Mouse (Mus musculus) kidney, embryonic 14.5 days (tissue): ENCODE measurements around the gene Kcnj15. TPM values are rescaled to one million over a fixed set of nuclear protein-coding genes. Genes with fewer than 3 reads are reported as not detected.

Experiments used
- ATAC-seq: fragments of 200-750 bp; cut with Nextera tagmentation; 2 replicates; pipeline ENCODE4 v1.8.0; 2017; ENCODE audit warnings: moderate number of reproducible peaks, mild to moderate bottlenecking, moderate TSS enrichment, moderate library complexity; ENCODE audit not compliant: low FRiP score, low TSS enrichment
- H3K27ac ChIP-seq: fragments of 300-500 bp; sonication (generic); 2 replicates; pipeline ENCODE4 v1.5.1; 2014; ENCODE audit warnings: low read depth, mild to moderate bottlenecking, low read length, moderate library complexity, mixed read lengths
- H3K27me3 ChIP-seq: fragments of 300-500 bp; sonication (generic); 2 replicates; pipeline ENCODE4 v1.6.1; 2014; ENCODE audit warnings: mild to moderate bottlenecking, low read length; ENCODE audit not compliant: control insufficient read depth, insufficient read depth
- H3K36me3 ChIP-seq: fragments of 300-500 bp; sonication (generic); 2 replicates; pipeline ENCODE4 v1.6.1; 2014; ENCODE audit warnings: low read length, mixed read lengths; ENCODE audit not compliant: control insufficient read depth, insufficient read depth
- H3K4me1 ChIP-seq: fragments of 300-500 bp; sonication (generic); 2 replicates; pipeline ENCODE4 v1.6.1; 2014; ENCODE audit warnings: low read length, mixed read lengths; ENCODE audit not compliant: control insufficient read depth, insufficient read depth
- H3K4me2 ChIP-seq: fragments of 300-500 bp; sonication (generic); replicated peaks from 2 replicates; pipeline ENCODE4 v1.6.1; 2014; ENCODE audit warnings: low read depth, mild to moderate bottlenecking, low read length
- H3K4me3 ChIP-seq: fragments of 300-500 bp; sonication (generic); 2 replicates; pipeline ENCODE4 v1.5.1; 2014; ENCODE audit warnings: mild to moderate bottlenecking, low read length
- H3K9ac ChIP-seq: fragments of 300-500 bp; sonication (generic); 2 replicates; pipeline ENCODE4 v1.6.1; 2014; ENCODE audit warnings: low read depth, mild to moderate bottlenecking, low read length, moderate library complexity
- H3K9me3 ChIP-seq: fragments of 300-500 bp; sonication (generic); 2 replicates; pipeline ENCODE4 v1.6.1; 2016; ENCODE audit warnings: low read length; ENCODE audit not compliant: control insufficient read depth
- WGBS: fragments of 180-500 bp; shearing (Covaris S2); extraction: QIAGEN DNeasy Blood & Tissue Kit; methylation state at CpG from one replicate; pipeline ENCODE4 v1.1.7; 2014; 5-methylcytosine and 5-hydroxymethylcytosine counted together
- polyA plus RNA-seq: library from polyadenylated mRNA; unstranded; fragments of >200 nt; fragmentation: Nextera tagmentation; extraction: Ambion mirVana; gene quantifications from 2 replicates; pipeline ENCODE4 v1.2.1, GENCODE M21; 2014

Gene Kcnj15
- polyA plus RNA-seq, 1 experiment from 2014 or later, result 1.3 TPM

DNA sequence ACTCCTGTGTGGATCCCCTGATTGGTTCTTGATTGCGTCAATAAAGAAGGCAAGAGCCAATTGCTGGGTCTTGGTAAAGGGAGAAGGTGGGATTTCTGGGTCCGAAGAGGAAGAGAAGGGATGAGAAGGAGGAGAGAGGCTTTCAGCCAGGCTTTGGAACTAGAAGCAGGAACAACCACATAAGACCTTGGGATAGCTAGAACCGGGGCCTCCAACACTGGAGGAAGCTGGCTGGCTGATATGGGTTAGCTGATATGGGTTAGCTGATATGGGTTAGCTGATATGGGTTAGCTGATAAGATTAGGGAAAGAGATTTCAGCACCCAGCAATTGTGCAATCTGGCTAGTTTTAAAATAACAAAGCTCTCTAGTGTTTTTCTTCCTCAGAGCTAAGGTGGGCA is 44.3 kb downstream of the Kcnj15 start:
- Histone ChIP-seq H3K9me3 (no peaks in the 10 kb centered on the region), H3K9ac (no peak overlapping the region), H3K36me3 (no peaks in the 10 kb centered on the region), H3K4me2 (no peak overlapping the region), H3K27ac (no peak overlapping the region), H3K27me3 (no peaks in the 10 kb centered on the region), H3K4me3 (no peak overlapping the region), H3K4me1 (no peaks in the 10 kb centered on the region)
- no peak for ATAC-seq
- WGBS, result 92% methylated on average over 3 of the region's 3 CpGs

DNA sequence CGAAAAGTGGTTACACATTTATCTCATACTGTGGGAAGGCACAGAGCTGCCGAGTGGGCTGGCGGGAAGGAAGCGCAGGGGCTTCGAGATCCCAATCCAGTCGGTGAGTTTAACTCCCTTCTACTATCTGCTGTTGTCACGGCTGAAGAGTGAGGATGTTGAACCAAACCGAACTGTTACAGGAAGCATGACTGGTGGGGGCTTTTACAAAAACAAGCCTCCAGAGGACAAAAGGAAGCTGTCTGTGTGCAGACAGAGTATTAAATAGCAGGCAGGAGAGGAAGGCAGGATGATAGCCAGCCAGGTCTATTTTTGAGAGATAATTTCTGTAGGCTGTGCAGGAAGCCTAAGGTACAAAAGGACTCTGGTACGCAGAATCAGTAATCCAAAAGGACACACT is 46.3 kb downstream of the Kcnj15 start:
- Histone ChIP-seq H3K4me3 (no peak overlapping the region), H3K4me1 (no peaks in the 10 kb centered on the region), H3K27ac (no peak overlapping the region), H3K27me3 (no peaks in the 10 kb centered on the region), H3K36me3 (no peaks in the 10 kb centered on the region), H3K9me3 (no peaks in the 10 kb centered on the region), H3K4me2 (no peak overlapping the region), H3K9ac (no peak overlapping the region)
- WGBS, result 45% methylated on average over 9 of the region's 9 CpGs
- ATAC-seq, result no peak

DNA sequence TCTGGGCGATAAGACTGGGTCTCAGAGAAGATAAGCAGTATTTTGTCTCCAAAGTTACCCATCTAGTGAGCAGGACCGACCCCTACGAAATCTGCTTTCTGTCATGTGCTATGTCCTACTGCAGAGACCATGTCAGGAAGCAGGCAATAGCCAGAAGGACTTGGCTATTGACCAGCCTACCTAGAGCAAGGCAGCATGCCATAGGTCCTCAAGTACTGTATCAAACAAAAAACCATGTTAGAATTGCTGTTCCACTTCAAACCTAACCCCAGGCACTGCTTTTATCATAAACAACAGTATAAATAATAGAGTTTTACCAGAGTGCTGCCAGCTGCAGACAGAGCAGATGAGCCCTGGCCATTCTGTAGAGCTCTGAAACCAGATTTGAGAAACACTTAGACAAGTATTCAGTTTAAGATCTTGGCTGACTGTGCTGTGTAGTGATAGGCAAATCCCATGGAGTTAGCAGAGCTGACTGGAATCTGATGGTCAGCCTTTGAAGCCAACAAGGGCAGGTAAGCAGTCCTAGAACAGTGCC is 50.5 kb downstream of the Kcnj15 start:
- Histone ChIP-seq H3K27me3 (no peaks in the 10 kb centered on the region), H3K36me3 (no peaks in the 10 kb centered on the region), H3K27ac (no peak overlapping the region), H3K9me3 (no peaks in the 10 kb centered on the region), H3K4me1 (no peaks in the 10 kb centered on the region), H3K4me3 (no peak overlapping the region), H3K4me2 (no peak overlapping the region), H3K9ac (no peak overlapping the region)
- ATAC-seq, result no peak
- 96% methylated on average over 3 of the region's 3 CpGs for WGBS

DNA sequence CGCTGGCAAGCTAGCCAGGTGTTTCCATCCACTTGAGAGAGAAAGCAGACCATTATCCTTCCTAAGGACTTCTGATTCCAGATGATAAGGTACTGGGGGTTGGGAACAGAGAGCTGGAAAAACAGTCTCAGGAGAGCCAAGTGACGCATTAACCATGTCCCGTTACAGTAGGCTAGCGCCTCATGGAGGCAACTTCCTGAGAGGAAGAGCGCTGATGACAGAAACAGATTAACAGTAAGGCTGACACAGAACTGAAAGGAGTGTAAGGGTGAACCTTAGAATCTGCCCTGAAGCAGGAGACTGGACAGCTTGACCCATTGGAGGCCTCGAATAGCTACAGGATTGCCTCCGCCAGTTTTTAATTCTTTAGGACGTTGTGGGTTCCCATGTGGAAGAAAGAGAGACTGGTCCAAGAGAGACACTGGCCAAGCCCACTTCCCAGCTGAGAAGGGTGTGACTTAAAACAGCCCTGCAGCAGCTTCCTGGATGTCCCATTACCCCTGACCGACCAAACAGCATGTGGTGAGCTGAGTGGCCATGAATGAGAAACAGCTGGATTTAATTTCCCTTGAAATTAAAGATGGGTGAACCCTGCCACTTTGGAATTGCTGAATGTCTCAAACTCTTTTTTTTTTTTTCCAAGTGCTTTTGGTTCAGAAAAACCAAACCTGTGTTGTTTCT is 64.7 kb downstream of the Kcnj15 start:
- Histone ChIP-seq H3K4me2 (no peak overlapping the region), H3K4me1 (peaks cover 4% of the 10 kb centered on the region), H3K9me3 (no peaks in the 10 kb centered on the region), H3K27me3 (no peaks in the 10 kb centered on the region), H3K9ac (no peak overlapping the region), H3K36me3 (no peaks in the 10 kb centered on the region), H3K4me3 (no peak overlapping the region), H3K27ac (no peak overlapping the region)
- 0 out of 2 replicates have a peak, but pooled peaks have one; percentile 60 for ATAC-seq
- 46% methylated on average over 9 of the region's 9 CpGs for WGBS

DNA sequence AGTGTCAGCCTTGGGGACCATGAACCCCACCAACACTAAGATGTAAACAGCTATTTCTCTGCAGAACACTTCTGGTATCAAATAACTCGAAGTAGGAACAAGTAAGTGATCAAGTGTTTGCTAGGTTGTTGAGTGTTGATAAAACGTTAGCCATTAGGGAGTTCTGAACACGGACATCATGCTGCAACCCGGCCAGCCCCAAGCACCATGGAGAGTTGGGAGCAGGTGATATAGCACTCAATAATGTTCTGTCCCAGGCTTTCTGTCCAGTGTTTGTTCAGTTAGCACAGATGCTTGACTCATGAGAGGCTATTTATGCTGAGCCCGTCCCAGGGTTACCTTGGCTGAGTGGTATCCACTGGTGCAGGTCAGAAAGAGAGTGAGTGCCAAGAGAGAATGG is 74.8 kb downstream of the Kcnj15 start:
- Histone ChIP-seq H3K27ac (no peak overlapping the region), H3K9me3 (peaks cover 3% of the 10 kb centered on the region; the same call in 1 of the 2 replicates), H3K4me1 (no peaks in the 10 kb centered on the region), H3K4me3 (no peak overlapping the region), H3K4me2 (no peak overlapping the region), H3K9ac (no peak overlapping the region), H3K36me3 (no peaks in the 10 kb centered on the region), H3K27me3 (no peaks in the 10 kb centered on the region)
- 85% methylated on average over 5 of the region's 5 CpGs for WGBS
- no peak for ATAC-seq

DNA sequence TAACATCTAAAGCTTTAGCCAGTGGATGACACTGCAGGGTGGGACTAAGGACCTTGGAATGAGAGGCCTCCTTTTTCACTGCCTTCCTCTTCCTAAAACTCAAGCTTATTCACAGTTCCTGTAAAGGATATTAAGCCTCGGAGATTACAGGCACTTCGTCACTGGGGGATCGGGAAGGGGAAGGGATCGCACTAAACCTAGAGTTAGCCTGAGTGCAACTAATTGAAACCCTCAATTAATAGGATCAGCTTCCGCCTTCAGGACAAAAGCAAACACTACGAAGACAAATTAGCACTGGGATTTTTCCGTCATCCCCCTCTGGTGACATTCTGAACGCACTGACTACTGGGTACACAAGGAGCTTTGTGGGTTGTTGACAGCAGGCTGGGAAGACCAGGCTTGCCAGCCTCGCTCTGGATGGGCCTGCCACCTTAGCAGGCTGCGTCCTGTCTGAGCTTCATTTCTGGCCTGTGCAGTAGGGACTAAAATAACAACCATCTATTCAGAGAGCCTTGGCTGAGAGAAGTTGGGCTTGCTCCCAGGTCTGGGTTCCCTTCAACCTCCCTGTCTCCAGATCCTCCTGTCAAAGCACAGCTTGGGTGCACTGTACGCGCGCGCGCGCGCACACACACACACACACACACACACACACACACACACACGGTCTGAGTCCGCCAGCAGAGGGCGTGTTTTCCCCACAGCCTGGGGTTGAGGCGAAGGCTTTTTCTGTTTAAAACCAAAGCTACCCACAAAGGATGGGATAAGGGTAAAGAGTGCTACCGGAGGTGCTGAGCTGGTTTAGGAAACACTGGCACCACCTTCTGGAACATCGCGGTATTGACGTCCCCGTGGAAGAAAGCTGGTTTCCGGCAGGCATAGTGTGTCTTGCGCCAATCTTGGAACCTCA is 83.8 kb downstream of the Kcnj15 start:
- no peak overlapping the region for H3K4me3 ChIP-seq
- no peaks in the 10 kb centered on the region for H3K27me3 ChIP-seq
- no peak overlapping the region for H3K27ac ChIP-seq
- peak; percentile 71 for ATAC-seq
- no peaks in the 10 kb centered on the region for H3K9me3 ChIP-seq
- H3K4me1 ChIP-seq, result no peaks in the 10 kb centered on the region
- 32% methylated on average over 28 of the region's 28 CpGs for WGBS
- H3K36me3 ChIP-seq, result no peaks in the 10 kb centered on the region
- H3K4me2 ChIP-seq, result peak overlapping the region; percentile 21
- no peak overlapping the region for H3K9ac ChIP-seq

DNA sequence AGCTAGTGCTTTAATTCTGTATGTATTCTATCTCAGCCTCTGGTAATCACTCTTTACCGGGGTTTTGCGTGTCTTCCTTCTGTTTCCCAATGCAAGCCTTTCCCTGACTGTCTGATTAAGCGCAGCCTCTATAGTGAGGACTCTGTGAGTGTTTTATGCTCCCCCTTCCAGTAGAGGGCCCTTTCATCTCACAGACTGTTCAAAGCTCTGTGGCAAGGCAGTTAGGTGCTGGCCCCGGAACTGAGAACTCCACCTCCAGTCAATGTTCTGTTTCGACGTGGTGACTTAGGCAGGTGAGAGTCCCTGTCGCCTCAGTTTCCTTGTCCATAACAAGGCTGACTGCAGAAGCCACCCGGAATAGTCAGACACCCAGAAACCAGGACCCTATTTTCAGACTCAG is 84.7 kb downstream of the Kcnj15 start:
- Histone ChIP-seq H3K27ac (no peak overlapping the region), H3K9me3 (no peaks in the 10 kb centered on the region), H3K4me3 (no peak overlapping the region), H3K4me2 (no peak overlapping the region), H3K36me3 (no peaks in the 10 kb centered on the region), H3K9ac (no peak overlapping the region), H3K4me1 (no peaks in the 10 kb centered on the region), H3K27me3 (no peaks in the 10 kb centered on the region)
- no peak for ATAC-seq
- 70% methylated on average over 8 of the region's 8 CpGs for WGBS

DNA sequence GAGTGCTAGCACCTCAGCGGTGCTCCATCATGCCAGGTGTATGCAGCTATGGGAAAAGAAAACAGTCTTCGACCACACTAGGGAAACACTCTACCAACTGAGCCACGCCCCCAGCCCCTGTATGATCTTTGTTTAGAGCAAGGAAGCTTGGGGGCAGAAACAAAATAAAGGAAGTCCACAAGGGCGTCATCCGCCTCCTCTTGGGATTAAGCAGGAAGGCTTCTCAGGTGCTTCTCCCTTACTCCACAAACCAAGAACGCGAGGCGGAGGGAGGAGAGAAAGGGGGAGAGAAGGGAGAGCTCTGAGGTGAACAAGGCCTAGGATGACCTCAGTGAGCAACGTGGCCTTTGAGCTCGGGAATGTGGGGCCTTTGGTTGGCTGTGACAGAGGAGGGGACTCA is 87.6 kb downstream of the Kcnj15 start:
- Histone ChIP-seq H3K4me1 (no peaks in the 10 kb centered on the region), H3K4me3 (no peak overlapping the region), H3K36me3 (no peaks in the 10 kb centered on the region), H3K27ac (no peak overlapping the region), H3K4me2 (no peak overlapping the region), H3K27me3 (no peaks in the 10 kb centered on the region), H3K9me3 (no peaks in the 10 kb centered on the region), H3K9ac (no peak overlapping the region)
- no peak for ATAC-seq
- 63% methylated on average over 10 of the region's 10 CpGs for WGBS

DNA sequence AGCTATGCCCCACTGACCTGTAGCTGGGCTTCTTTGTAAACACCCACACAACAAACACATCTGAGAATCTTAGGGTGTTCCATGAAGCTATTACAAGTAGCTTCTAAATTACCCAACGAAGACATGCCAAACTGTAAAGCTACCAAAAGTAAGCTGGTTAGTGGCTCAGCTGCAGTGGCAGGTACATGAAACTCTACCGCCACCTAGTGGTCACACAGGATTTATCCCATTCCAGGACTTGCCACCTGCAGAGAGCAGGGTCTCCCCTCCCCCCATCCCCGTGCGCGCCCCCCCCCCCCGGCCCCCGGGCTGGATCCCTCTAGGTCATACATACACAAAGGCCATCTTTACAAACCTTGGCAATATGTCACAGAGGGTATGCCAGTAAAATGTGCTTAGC is 88.5 kb downstream of the Kcnj15 start:
- Histone ChIP-seq H3K36me3 (no peaks in the 10 kb centered on the region), H3K27ac (no peak overlapping the region), H3K4me3 (no peak overlapping the region), H3K4me1 (no peaks in the 10 kb centered on the region), H3K27me3 (no peaks in the 10 kb centered on the region), H3K9me3 (no peaks in the 10 kb centered on the region), H3K4me2 (no peak overlapping the region), H3K9ac (no peak overlapping the region)
- 7% methylated on average over 5 of the region's 7 CpGs for WGBS
- no peak for ATAC-seq
